Mouse (Mus musculus): ENCODE results near the gene Dtx4. TPM values are rescaled to one million over a fixed set of nuclear protein-coding genes. Genes with fewer than 3 reads are reported as not detected.

The Dtx4 gene
- total and polyA plus RNA-seq, 3 experiments: 16.4 to 30.5 (median 21.2) TPM

- Histone ChIP-seq H3K27me3 (replicated peaks) (no peaks in the 10 kb centered on the region), H3K9ac (ENCODE audit: insufficient read depth, low read depth) (0 out of 2 replicates have a peak overlapping the region, but pooled peaks have one; percentile 25), H3K27ac (ENCODE audit: insufficient read depth, low read depth) (peak overlapping the region; percentile 80), H3K36me3 (replicated peaks in 1 of 2; ENCODE audit: control insufficient read depth in 1 of 2, insufficient read depth in 1 of 2, low read length in 1 of 2) (peaks cover 22 to 75% of the 10 kb centered on the region in 2 experiments), H3K4me1 (ENCODE audit: control insufficient read depth in 1 of 2, insufficient read depth in 2 of 2) (peaks cover 35 to 98% of the 10 kb centered on the region in 2 experiments), H3K9me3 (replicated peaks; ENCODE audit: low read length) (no peaks in the 10 kb centered on the region), H3K79me2 (replicated peaks; ENCODE audit: control insufficient read depth, extremely low read depth, insufficient read depth, poor library complexity, severe bottlenecking) (no peaks in the 10 kb centered on the region), H3K4me2 (ENCODE audit: insufficient read depth, low read depth, poor library complexity, severe bottlenecking) (peak overlapping the region; percentile 61), H3K4me3 (replicated peaks in 1 of 3; ENCODE audit: low read depth in 2 of 3, low read length in 2 of 3, poor library complexity in 1 of 3) (no peak overlapping the region)
- peak; percentile 75 for DNase-seq (ENCODE audit: extremely low read depth)
- no peak; the same call in 1 of the 2 replicates for TF ChIP-seq MXI1 (IDR thresholded peaks at IDR 0.05; ENCODE audit: low read depth, low read length)
- TF ChIP-seq MAFK (IDR thresholded peaks at IDR 0.05; ENCODE audit: insufficient replicate concordance, low read length): peak; percentile 42; the same call in 1 of the 2 replicates
- no peak for TF ChIP-seq ELF1 (IDR thresholded peaks at IDR 0.05; ENCODE audit: low read depth, low read length)
- no peak for TF ChIP-seq GABPA (IDR thresholded peaks at IDR 0.05; ENCODE audit: insufficient replicate concordance, low read depth, low read length)
- TF ChIP-seq KAT2A (IDR thresholded peaks at IDR 0.05; ENCODE audit: insufficient replicate concordance, low read length): no peak
- TF ChIP-seq RCOR1 (conservative IDR thresholded peaks at IDR 0.05; ENCODE audit: low read depth, low read length): 0 out of 2 replicates have a peak, but pooled peaks have one; percentile 4
- 0 out of 2 replicates have a peak, but pooled peaks have one; percentile 20 for TF ChIP-seq NELFE (IDR thresholded peaks at IDR 0.05; ENCODE audit: low read depth, low read length)
- TF ChIP-seq IRF4 (IDR thresholded peaks at IDR 0.05; ENCODE audit: low read depth, low read length): peak; percentile 36; the same call in 1 of the 2 replicates
- TF ChIP-seq CTCF (conservative IDR thresholded peaks at IDR 0.05 in 1 of 2, IDR thresholded peaks at IDR 0.05 in 1 of 2; ENCODE audit: low read depth in 2 of 2, low read length in 2 of 2): no peak
- TF ChIP-seq CHD2 (IDR thresholded peaks at IDR 0.05; ENCODE audit: low read length): no peak
- peak; percentile 38; the same call in 1 of the 2 replicates for TF ChIP-seq MYC (IDR thresholded peaks at IDR 0.05; ENCODE audit: low read depth, low read length)
- no peak for TF ChIP-seq ZKSCAN1 (IDR thresholded peaks at IDR 0.05; ENCODE audit: borderline replicate concordance, low read depth, low read length)
- TF ChIP-seq POLR2AphosphoS2 (IDR thresholded peaks at IDR 0.05; ENCODE audit: low read depth, low read length): no peak
- no peak for TF ChIP-seq MAX (IDR thresholded peaks at IDR 0.05; ENCODE audit: low read length)
- TF ChIP-seq MAZ (IDR thresholded peaks at IDR 0.05; ENCODE audit: low read depth, low read length): no peak
- peak; percentile 92 for TF ChIP-seq ZNF384 (IDR thresholded peaks at IDR 0.05; ENCODE audit: low read depth, low read length)
- no peak for TF ChIP-seq PAX5 (IDR thresholded peaks at IDR 0.05; ENCODE audit: low read length)
- no peak for TF ChIP-seq JUN (IDR thresholded peaks at IDR 0.05; ENCODE audit: insufficient read depth, low read depth, low read length)
- peak; percentile 51 for TF ChIP-seq SIN3A (IDR thresholded peaks at IDR 0.05; ENCODE audit: low read length)
- no peak for TF ChIP-seq POLR2A (IDR thresholded peaks at IDR 0.05; ENCODE audit: low read depth, low read length)
- 0 out of 2 replicates have a peak, but pooled peaks have one; percentile 22 for TF ChIP-seq NRF1 (IDR thresholded peaks at IDR 0.05; ENCODE audit: low read depth, low read length)
- TF ChIP-seq RAD21 (IDR thresholded peaks at IDR 0.05; ENCODE audit: low read depth, low read length): no peak
- no peak for TF ChIP-seq UBTF (IDR thresholded peaks at IDR 0.05; ENCODE audit: low read depth, low read length)
- TF ChIP-seq HCFC1 (IDR thresholded peaks at IDR 0.05; ENCODE audit: low read depth, low read length): no peak
- peak; percentile 72 for TF ChIP-seq TCF12 (IDR thresholded peaks at IDR 0.05; ENCODE audit: low read depth, low read length)
- TF ChIP-seq ZC3H11A (IDR thresholded peaks at IDR 0.05; ENCODE audit: low read depth, low read length): no peak
- no peak for TF ChIP-seq USF2 (conservative IDR thresholded peaks at IDR 0.05; ENCODE audit: low read depth, low read length)
- no peak for TF ChIP-seq JUND (conservative IDR thresholded peaks at IDR 0.05; ENCODE audit: low read depth, low read length)
- TF ChIP-seq TBP (conservative IDR thresholded peaks at IDR 0.05; ENCODE audit: low read depth, low read length): no peak
- TF ChIP-seq EP300 (IDR thresholded peaks at IDR 0.05; ENCODE audit: low read length): no peak
- TF ChIP-seq SMC3 (IDR thresholded peaks at IDR 0.05; ENCODE audit: low read depth, low read length): no peak; the same call in 1 of the 2 replicates
- peak; percentile 23; the same call in 1 of the 2 replicates for TF ChIP-seq MEF2A (IDR thresholded peaks at IDR 0.05; ENCODE audit: borderline replicate concordance, low read depth, low read length)
- no peak for TF ChIP-seq ZMIZ1 (IDR thresholded peaks at IDR 0.05; ENCODE audit: low read depth, low read length)
- TF ChIP-seq CHD1 (IDR thresholded peaks at IDR 0.05; ENCODE audit: low read depth, low read length): no peak
- peak; percentile 80 for TF ChIP-seq BHLHE40 (IDR thresholded peaks at IDR 0.05; ENCODE audit: low read depth, low read length)
- dilution Hi-C loops (cut with MboI; ENCODE audit: extremely low pct_ligation_motif_present, extremely low pct_unique_long_range_greater_than_20kb, low sequenced_read_pairs): no loop called here
- in situ Hi-C loops (cut with MboI; ENCODE audit: low pct_ligation_motif_present, low pct_unique_long_range_greater_than_20kb, low sequenced_read_pairs): no loop called here
Measured at GRCm38 (mm10) chr19:12472381-12472976, 28.8 kb downstream of the Dtx4 start.

Measured in CH12.LX (cell line).